8 mouse cellular contexts compared by ENCODE assay signal in the genomic region with DNA sequence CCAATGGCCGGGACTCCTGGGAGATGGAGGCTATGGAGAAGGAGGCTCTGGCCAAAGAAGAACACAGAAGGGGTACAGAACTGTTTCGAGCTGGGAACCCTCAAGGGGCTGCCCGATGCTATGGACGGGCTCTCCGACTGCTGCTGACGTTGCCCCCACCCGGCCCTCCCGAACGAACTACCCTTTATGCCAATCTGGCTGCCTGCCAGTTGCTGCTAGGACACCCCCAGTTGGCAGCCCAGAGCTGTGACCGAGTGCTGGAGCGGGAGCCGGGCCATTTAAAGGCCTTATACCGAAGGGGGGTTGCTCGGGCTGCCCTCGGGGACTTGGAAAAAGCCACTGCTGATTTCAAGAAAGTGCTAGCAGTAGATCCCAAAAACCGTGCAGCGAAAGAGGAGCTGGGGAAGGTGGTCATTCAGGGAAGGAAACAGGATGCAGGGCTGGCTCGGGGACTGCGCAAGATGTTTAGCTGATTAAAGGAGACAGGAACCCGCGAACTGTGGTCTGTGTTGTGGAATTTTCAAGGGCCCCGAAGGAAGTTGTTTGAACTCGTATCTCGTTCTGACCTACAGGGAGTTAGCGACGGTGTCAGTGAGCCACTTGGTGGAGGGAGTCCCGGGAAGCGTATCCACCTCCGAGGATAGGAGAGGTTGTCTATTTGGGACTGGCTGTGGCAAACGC. TPM values are rescaled to one million over a fixed set of nuclear protein-coding genes. Genes with fewer than 3 reads are reported as not detected.
A peak's percentile ranks its signal among the peaks of the same experiment; 100 is the strongest.
DNase-seq lines count a peak whose midpoint lies in the region; ATAC-seq and TF ChIP-seq lines count a peak whose summit lies in the region.

No protein-coding gene starts in this region.

- no peaks in the 10 kb centered on the region for H3K36me3 ChIP-seq in heart, embryonic 16.5 days (ENCODE audit: control insufficient read depth, insufficient read depth)
- H3K36me3 ChIP-seq in midbrain, postnatal 0 days (ENCODE audit: insufficient read depth, low read length): peaks cover 24% of the 10 kb centered on the region

- no peaks in the 10 kb centered on the region for H3K9me3 ChIP-seq in heart, embryonic 16.5 days (replicated peaks; ENCODE audit: control insufficient read depth, low read length)
- no peaks in the 10 kb centered on the region for H3K9me3 ChIP-seq in midbrain, postnatal 0 days (ENCODE audit: low read length)

- no peak overlapping the region for H3K9ac ChIP-seq in heart, embryonic 16.5 days (ENCODE audit: low read length)
- no peak overlapping the region for H3K9ac ChIP-seq in midbrain, postnatal 0 days (replicated peaks; ENCODE audit: low read length, poor library complexity, severe bottlenecking)

- 80% methylated on average over 30 of the region's 30 CpGs for WGBS in heart, embryonic 16.5 days
- 86% methylated on average over 30 of the region's 30 CpGs for WGBS in midbrain, postnatal 0 days

- peaks cover 23% of the 10 kb centered on the region for H3K4me1 ChIP-seq in heart, embryonic 16.5 days (ENCODE audit: control insufficient read depth, insufficient read depth, low read length)
- peaks cover 7% of the 10 kb centered on the region for H3K4me1 ChIP-seq in midbrain, postnatal 0 days (ENCODE audit: insufficient read depth, low read length)

- no peaks in the 10 kb centered on the region for H3K27me3 ChIP-seq in heart, embryonic 16.5 days (ENCODE audit: control insufficient read depth, insufficient read depth, low read length)
- no peaks in the 10 kb centered on the region for H3K27me3 ChIP-seq in midbrain, postnatal 0 days (ENCODE audit: insufficient read depth, low read length)

- H3K4me3 ChIP-seq in layer of hippocampus, adult 2 months: peak overlapping the region; percentile 76
- H3K4me3 ChIP-seq in heart, embryonic 16.5 days (ENCODE audit: low read length): no peak overlapping the region
- H3K4me3 ChIP-seq in midbrain, postnatal 0 days (ENCODE audit: low read depth, low read length): no peak overlapping the region

- TF ChIP-seq CTCF in layer of hippocampus, adult 2 months (conservative IDR thresholded peaks at IDR 0.05): no peak
- TF ChIP-seq CTCF in midbrain, postnatal 0 days (IDR thresholded peaks at IDR 0.05): no peak

- peak overlapping the region; percentile 11; the same call in 1 of the 2 replicates for H3K4me2 ChIP-seq in heart, embryonic 16.5 days (ENCODE audit: low read depth, low read length)
- H3K4me2 ChIP-seq in midbrain, postnatal 0 days (ENCODE audit: low read depth, low read length, poor library complexity, severe bottlenecking): peak overlapping the region; percentile 37

- DNase-seq in adrenal gland, adult (ENCODE audit: inconsistent age in 2 of 2, low spot score in 1 of 2): peak; percentile 42 to 62
- no peak for DNase-seq in adrenal gland, postnatal 4 days (ENCODE audit: low spot score in 2 of 2)
- DNase-seq in layer of hippocampus, adult 2 months (ENCODE audit: low spot score in 2 of 2): no peak
- DNase-seq in layer of hippocampus, adult 9-10 months (ENCODE audit: low spot score): no peak
- DNase-seq in midbrain, postnatal 0 days (ENCODE audit: low spot score): peak; percentile 47
- DNase-seq in layer of hippocampus, adult 8-10 months (ENCODE audit: low spot score in 2 of 2): no peak
- DNase-seq in ovary, postnatal 36 days (ENCODE audit: low spot score): no peak

- H3K27ac ChIP-seq in layer of hippocampus, adult 2 months: peak overlapping the region; percentile 9; the same call in 1 of the 2 replicates
- no peak overlapping the region for H3K27ac ChIP-seq in heart, embryonic 16.5 days (ENCODE audit: low read length)
- no peak overlapping the region; the same call in 1 of the 2 replicates for H3K27ac ChIP-seq in midbrain, postnatal 0 days (ENCODE audit: low read depth, low read length)

- ATAC-seq in heart, embryonic 16.5 days (replicated peaks; ENCODE audit: extremely low read depth, insufficient read depth, low FRiP score): no peak
- ATAC-seq in midbrain, postnatal 0 days (ENCODE audit: low FRiP score): no peak

RNA-seq across cellular contexts. Expression of a gene that starts 1.0 kb away (rescaled TPM):
- total RNA-seq in adrenal gland, postnatal 4 days (2021): 10 to 100 TPM; 48.1 to 52.3 TPM
- 10 to 100 TPM; 92.0 to 93.2 TPM for total RNA-seq in layer of hippocampus, adult 2 months (2021)
- 45.7 and 46.7 TPM in 2 replicates for polyA plus RNA-seq in heart, embryonic 16.5 days (2015; fragmentation: Nextera tagmentation; extraction: Ambion mirVana)
- total RNA-seq in midbrain, postnatal 0 days (2014; rRNA removed): 47.9 and 57.4 TPM in 2 replicates
- 83.0 and 86.0 TPM in 2 replicates for polyA plus RNA-seq in midbrain, postnatal 0 days (2015; fragmentation: Nextera tagmentation; extraction: Ambion mirVana)
- total RNA-seq in layer of hippocampus, adult 8-10 months (2022): 10 to 100 TPM; 74.1 to 82.9 (median 79.8) TPM

RNA-seq across cellular contexts. Expression of a gene that starts 1.4 kb away (rescaled TPM):
- total RNA-seq in adrenal gland, postnatal 4 days (2021): 10 to 100 TPM; 13.2 to 16.3 TPM
- total RNA-seq in layer of hippocampus, adult 2 months (2021): 10 to 100 TPM; 16.2 to 18.8 TPM
- 11.7 and 12.3 TPM in 2 replicates for polyA plus RNA-seq in heart, embryonic 16.5 days (2015; fragmentation: Nextera tagmentation; extraction: Ambion mirVana)
- 6.2 and 7.2 TPM in 2 replicates for total RNA-seq in midbrain, postnatal 0 days (2014; rRNA removed)
- 10.7 and 12.9 TPM in 2 replicates for polyA plus RNA-seq in midbrain, postnatal 0 days (2015; fragmentation: Nextera tagmentation; extraction: Ambion mirVana)
- total RNA-seq in layer of hippocampus, adult 8-10 months (2022): 10 to 100 TPM; 12.5 to 18.5 (median 15.2) TPM

RNA-seq across cellular contexts. Expression of a gene that starts 16.6 kb away (rescaled TPM):
- total RNA-seq in adrenal gland, postnatal 4 days (2021): 10 to 100 TPM; 10.7 to 11.5 TPM
- total RNA-seq in layer of hippocampus, adult 2 months (2021): 100 to 1,000 TPM; 276 to 305 TPM
- polyA plus RNA-seq in heart, embryonic 16.5 days (2015; fragmentation: Nextera tagmentation; extraction: Ambion mirVana): 0.64 and 2.1 TPM in 2 replicates
- total RNA-seq in midbrain, postnatal 0 days (2014; rRNA removed): 9.1 and 15.1 TPM in 2 replicates
- 13.3 and 14.0 TPM in 2 replicates for polyA plus RNA-seq in midbrain, postnatal 0 days (2015; fragmentation: Nextera tagmentation; extraction: Ambion mirVana)
- 100 to 1,000 TPM; 211 to 266 (median 228) TPM for total RNA-seq in layer of hippocampus, adult 8-10 months (2022)

RNA-seq across cellular contexts. Expression of a gene that starts 17.7 kb away (rescaled TPM):
- total RNA-seq in adrenal gland, postnatal 4 days (2021): 10 to 100 TPM; 52.6 to 62.3 TPM
- 10 to 100 TPM; 46.8 to 55.8 TPM for total RNA-seq in layer of hippocampus, adult 2 months (2021)
- polyA plus RNA-seq in heart, embryonic 16.5 days (2015; fragmentation: Nextera tagmentation; extraction: Ambion mirVana): 26.7 and 27.3 TPM in 2 replicates
- total RNA-seq in midbrain, postnatal 0 days (2014; rRNA removed): 21.1 and 31.0 TPM in 2 replicates
- polyA plus RNA-seq in midbrain, postnatal 0 days (2015; fragmentation: Nextera tagmentation; extraction: Ambion mirVana): 18.0 and 20.8 TPM in 2 replicates
- total RNA-seq in layer of hippocampus, adult 8-10 months (2022): 10 to 100 TPM; 40.2 to 53.2 (median 46.0) TPM

RNA-seq across cellular contexts. Expression of a gene that starts 24.4 kb away (rescaled TPM):
- total RNA-seq in adrenal gland, postnatal 4 days (2021): 10 to 100 TPM; 29.4 to 33.0 TPM
- total RNA-seq in layer of hippocampus, adult 2 months (2021): 10 to 100 TPM; 10.9 to 11.0 TPM
- polyA plus RNA-seq in heart, embryonic 16.5 days (2015; fragmentation: Nextera tagmentation; extraction: Ambion mirVana): 2.5 and 2.8 TPM in 2 replicates
- 3.5 and 4.2 TPM in 2 replicates for total RNA-seq in midbrain, postnatal 0 days (2014; rRNA removed)
- polyA plus RNA-seq in midbrain, postnatal 0 days (2015; fragmentation: Nextera tagmentation; extraction: Ambion mirVana): 0.26 and 0.30 TPM in 2 replicates
- total RNA-seq in layer of hippocampus, adult 8-10 months (2022): 10 to 100 TPM; 10.6 to 13.3 (median 11.4) TPM

Comparison
In these comparisons a context has a peak if more than half of its experiments do, and no peak if none do; other contexts are left out.
1. DNase-seq: peak in adrenal gland, adult (2 of 2) and midbrain, postnatal 0 days (single experiment); none in adrenal gland, postnatal 4 days (0 of 2), layer of hippocampus, adult 2 months (0 of 2), layer of hippocampus, adult 9-10 months (single experiment), layer of hippocampus, adult 8-10 months (0 of 2) and ovary, postnatal 36 days (single experiment).
2. RNA of a gene that starts 16.6 kb away (total RNA-seq): 276 to 305 TPM in layer of hippocampus, adult 2 months and 211 to 266 TPM in layer of hippocampus, adult 8-10 months; 10.7 to 11.5 TPM in adrenal gland, postnatal 4 days and 9.1 to 15.1 TPM in midbrain, postnatal 0 days; every median in the first group is over 10 times any median in the second.